Comparison of ENCODE assay signal across 24 mouse cellular contexts in the genomic region with DNA sequence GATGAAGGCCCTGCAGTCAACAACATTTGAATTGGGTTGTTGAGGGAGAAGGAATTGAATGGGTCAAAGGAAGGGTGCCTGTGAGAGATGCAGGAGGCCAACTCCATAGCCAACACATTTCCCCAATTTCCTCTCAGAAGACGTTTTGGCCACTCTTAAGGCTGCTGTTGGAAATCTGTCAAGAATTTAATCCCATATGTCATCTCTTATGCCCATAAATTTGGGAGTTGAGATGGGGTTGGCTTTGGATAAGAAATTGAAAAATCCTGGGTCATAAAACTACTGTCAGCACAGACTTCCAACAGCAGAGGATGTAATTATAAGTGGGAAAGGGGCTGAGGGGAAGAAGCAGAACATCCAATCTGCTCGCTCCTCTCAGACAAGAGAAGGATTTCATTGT.
DNase-seq lines count a peak whose midpoint lies in the region; ATAC-seq lines count a peak whose summit lies in the region.
"Had no signal": no experiment of that assay in that cellular context is flagged by ENCODE, and none has a peak within 500 bp of the region (broad histone marks: within the 10 kb centered on the region; RNA-seq: fewer than 3 reads in every experiment).

No protein-coding gene starts in this region.

- H3K27me3 ChIP-seq in kidney, embryonic 16.5 days (ENCODE audit: insufficient read depth, low read length), result no peaks in the 10 kb centered on the region
- H3K27me3 ChIP-seq in midbrain, embryonic 11.5 days (ENCODE audit: control insufficient read depth, insufficient read depth, low read length), result no peaks in the 10 kb centered on the region
- no peaks in the 10 kb centered on the region for H3K27me3 ChIP-seq in midbrain, embryonic 13.5 days
- H3K27me3 ChIP-seq: embryonic facial prominence, embryonic 12.5 days; embryonic facial prominence, embryonic 15.5 days; forebrain, embryonic 12.5 days had no signal

- WGBS in kidney, embryonic 16.5 days, result 48% methylated on average over 2 of the region's 2 CpGs
- WGBS in midbrain, embryonic 11.5 days, result 62% methylated on average over 2 of the region's 2 CpGs
- WGBS in midbrain, embryonic 13.5 days, result 72% methylated on average over 2 of the region's 2 CpGs

- H3K4me2 ChIP-seq in kidney, embryonic 16.5 days (replicated peaks; ENCODE audit: low read depth, low read length), result no peak overlapping the region
- no peak overlapping the region for H3K4me2 ChIP-seq in midbrain, embryonic 11.5 days
- no peak overlapping the region for H3K4me2 ChIP-seq in midbrain, embryonic 13.5 days (replicated peaks)
- H3K4me2 ChIP-seq: embryonic facial prominence, embryonic 12.5 days; embryonic facial prominence, embryonic 15.5 days; forebrain, embryonic 12.5 days had no signal

- 0 out of 2 replicates have a peak, but pooled peaks cover 3% of the 10 kb centered on the region for H3K4me1 ChIP-seq in kidney, embryonic 16.5 days (ENCODE audit: insufficient read depth, low read length)
- no peaks in the 10 kb centered on the region for H3K4me1 ChIP-seq in midbrain, embryonic 11.5 days (ENCODE audit: control insufficient read depth, insufficient read depth, low read length)
- H3K4me1 ChIP-seq in midbrain, embryonic 13.5 days (replicated peaks), result no peaks in the 10 kb centered on the region
- H3K4me1 ChIP-seq: embryonic facial prominence, embryonic 12.5 days; embryonic facial prominence, embryonic 15.5 days; forebrain, embryonic 10.5 days; forebrain, embryonic 12.5 days had no signal

- H3K9ac ChIP-seq in kidney, embryonic 16.5 days (replicated peaks; ENCODE audit: low read length), result no peak overlapping the region
- no peak overlapping the region for H3K9ac ChIP-seq in midbrain, embryonic 11.5 days (ENCODE audit: low read length)
- H3K9ac ChIP-seq in midbrain, embryonic 13.5 days (replicated peaks), result no peak overlapping the region
- H3K9ac ChIP-seq: embryonic facial prominence, embryonic 12.5 days; embryonic facial prominence, embryonic 15.5 days; forebrain, embryonic 12.5 days had no signal

- no peak overlapping the region for H3K4me3 ChIP-seq in kidney, embryonic 16.5 days (ENCODE audit: low read length)
- H3K4me3 ChIP-seq in midbrain, embryonic 11.5 days (ENCODE audit: low read depth, low read length), result no peak overlapping the region
- H3K4me3 ChIP-seq in midbrain, embryonic 13.5 days (replicated peaks), result no peak overlapping the region
- H3K4me3 ChIP-seq: embryonic facial prominence, embryonic 12.5 days; embryonic facial prominence, embryonic 15.5 days; erythroblast, embryonic 14.5 days; forebrain, embryonic 10.5 days; forebrain, embryonic 12.5 days had no signal

- H3K27ac ChIP-seq in kidney, embryonic 16.5 days (ENCODE audit: low read length), result no peak overlapping the region
- H3K27ac ChIP-seq in midbrain, embryonic 11.5 days (ENCODE audit: low read depth, low read length), result no peak overlapping the region
- no peak overlapping the region for H3K27ac ChIP-seq in midbrain, embryonic 13.5 days
- H3K27ac ChIP-seq: embryonic facial prominence, embryonic 12.5 days; embryonic facial prominence, embryonic 15.5 days; forebrain, embryonic 10.5 days; forebrain, embryonic 12.5 days had no signal

- no peak for DNase-seq in kidney, adult 8-10 months
- peak; percentile 8 for DNase-seq in kidney, postnatal 10 days
- DNase-seq in kidney, postnatal 4 days, result no peak
- DNase-seq in midbrain, embryonic 11.5 days (ENCODE audit: low spot score, missing footprints), result peak; percentile 26
- no peak for DNase-seq in frontal cortex, postnatal 10 days (ENCODE audit: low spot score in 2 of 2)
- DNase-seq: adrenal gland, adult 2 months; adrenal gland, postnatal 10 days; adrenal gland, postnatal 25 days; cerebellum, adult 11 months; cerebellum, adult 18-20 months; cerebellum, adult 8-10 months; cerebellum, adult 9-11 months; cerebellum, postnatal 14 days; cerebellum, postnatal 36 days; embryo, embryonic 11 days had no signal

- H3K9me3 ChIP-seq in kidney, embryonic 16.5 days (ENCODE audit: low read length), result no peaks in the 10 kb centered on the region
- no peaks in the 10 kb centered on the region for H3K9me3 ChIP-seq in midbrain, embryonic 11.5 days (ENCODE audit: control insufficient read depth, low read length)
- no peaks in the 10 kb centered on the region for H3K9me3 ChIP-seq in midbrain, embryonic 13.5 days
- H3K9me3 ChIP-seq: embryonic facial prominence, embryonic 12.5 days; embryonic facial prominence, embryonic 15.5 days; forebrain, embryonic 10.5 days; forebrain, embryonic 12.5 days had no signal

- ATAC-seq in kidney, embryonic 16.5 days (ENCODE audit: low FRiP score, low TSS enrichment), result peak; percentile 23; the same call in 1 of the 2 replicates
- ATAC-seq in midbrain, embryonic 11.5 days (ENCODE audit: low FRiP score), result no peak
- no peak for ATAC-seq in midbrain, embryonic 13.5 days
- ATAC-seq: forebrain, embryonic 14.5 days; forebrain, embryonic 16.5 days had no signal

- no peaks in the 10 kb centered on the region for H3K36me3 ChIP-seq in kidney, embryonic 16.5 days (ENCODE audit: insufficient read depth, low read length)
- H3K36me3 ChIP-seq in midbrain, embryonic 11.5 days (ENCODE audit: control insufficient read depth, insufficient read depth, low read length), result no peaks in the 10 kb centered on the region
- H3K36me3 ChIP-seq in midbrain, embryonic 13.5 days, result no peaks in the 10 kb centered on the region
- H3K36me3 ChIP-seq: embryonic facial prominence, embryonic 12.5 days; embryonic facial prominence, embryonic 15.5 days; forebrain, embryonic 10.5 days; forebrain, embryonic 12.5 days had no signal

Comparison
In these comparisons a context has a peak if more than half of its experiments do, and no peak if none do; other contexts are left out.
1. DNase-seq: peak in kidney, postnatal 10 days (single experiment) and midbrain, embryonic 11.5 days (single experiment); none in kidney, adult 8-10 months (0 of 2), kidney, postnatal 4 days (0 of 2) and frontal cortex, postnatal 10 days (0 of 2).